Comparison of ENCODE assay signal across 8 mouse cellular contexts in the genomic region with DNA sequence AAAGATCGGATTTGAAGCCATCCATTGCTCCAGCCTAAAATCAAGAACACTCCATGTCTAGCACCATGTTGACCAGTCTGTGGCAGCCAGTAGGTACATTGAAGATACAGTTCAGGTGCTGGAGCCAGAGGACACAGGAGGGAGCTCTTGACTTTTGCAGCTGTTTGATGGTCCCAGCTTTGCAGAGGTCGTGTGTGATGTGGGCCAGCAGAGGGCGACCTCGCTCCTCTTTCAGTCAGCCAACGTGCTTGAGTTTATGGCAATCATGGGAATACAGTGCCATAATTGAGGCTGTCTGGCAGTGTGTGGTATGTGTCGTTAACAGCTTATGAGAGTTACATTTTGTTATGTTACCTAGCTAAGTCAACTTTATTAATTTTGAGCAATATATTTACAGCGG. TPM values are rescaled to one million over a fixed set of nuclear protein-coding genes. Genes with fewer than 3 reads are reported as not detected.
DNase-seq lines count a peak whose midpoint lies in the region; ATAC-seq and TF ChIP-seq lines count a peak whose summit lies in the region.

No protein-coding gene starts in this region.

- peak; percentile 93 for DNase-seq in heart, adult 11 months
- DNase-seq in gastrocnemius, postnatal 10 days = peak; percentile 73
- DNase-seq in left cerebral cortex, postnatal 36 days (ENCODE audit: low spot score in 2 of 2) = peak; percentile 73 to 78
- peak; percentile 43 for DNase-seq in spleen, adult 12 weeks (ENCODE audit: low spot score)

- 17% methylated on average over 7 of the region's 7 CpGs for WGBS in heart, embryonic 12.5 days
- 15% methylated on average over 7 of the region's 7 CpGs for WGBS in intestine, embryonic 16.5 days
- WGBS in midbrain, embryonic 13.5 days = 18% methylated on average over 7 of the region's 7 CpGs

- no peak overlapping the region for H3K4me3 ChIP-seq in heart, embryonic 12.5 days
- H3K4me3 ChIP-seq in cortical plate, adult 2 months (ENCODE audit: insufficient read depth, low read length) = no peak overlapping the region
- no peak overlapping the region for H3K4me3 ChIP-seq in intestine, embryonic 16.5 days (ENCODE audit: low read length)
- H3K4me3 ChIP-seq in midbrain, embryonic 13.5 days (replicated peaks) = no peak overlapping the region

- no peak for ATAC-seq in heart, embryonic 12.5 days (ENCODE audit: insufficient number of reproducible peaks, low FRiP score)
- ATAC-seq in intestine, embryonic 16.5 days = peak; percentile 74
- peak; percentile 77 for ATAC-seq in midbrain, embryonic 13.5 days

- no peaks in the 10 kb centered on the region for H3K4me1 ChIP-seq in heart, embryonic 12.5 days (replicated peaks)
- no peaks in the 10 kb centered on the region for H3K4me1 ChIP-seq in cortical plate, adult 2 months (ENCODE audit: control insufficient read depth, insufficient read depth, low read length)
- no peaks in the 10 kb centered on the region for H3K4me1 ChIP-seq in intestine, embryonic 16.5 days (ENCODE audit: control insufficient read depth, insufficient read depth, low read length)
- peaks cover 10% of the 10 kb centered on the region for H3K4me1 ChIP-seq in midbrain, embryonic 13.5 days (replicated peaks)

- intact Hi-C loops in left cerebral cortex, postnatal 36 days (cut with DNase I) = loop anchor here (2.0 kb wide), 2 partner anchors 103 to 195 kb away; no protein-coding TSS in a partner anchor

- no peak overlapping the region for H3K9ac ChIP-seq in heart, embryonic 12.5 days
- H3K9ac ChIP-seq in intestine, embryonic 16.5 days (ENCODE audit: low read depth, low read length) = no peak overlapping the region
- H3K9ac ChIP-seq in midbrain, embryonic 13.5 days (replicated peaks) = no peak overlapping the region

- peaks cover 23% of the 10 kb centered on the region for H3K36me3 ChIP-seq in heart, embryonic 12.5 days
- H3K36me3 ChIP-seq in intestine, embryonic 16.5 days (ENCODE audit: control insufficient read depth, insufficient read depth, low read length) = no peaks in the 10 kb centered on the region
- peaks cover 25% of the 10 kb centered on the region for H3K36me3 ChIP-seq in midbrain, embryonic 13.5 days

- H3K27ac ChIP-seq in heart, embryonic 12.5 days (ENCODE audit: poor library complexity, severe bottlenecking) = no peak overlapping the region
- H3K27ac ChIP-seq in cortical plate, adult 2 months (ENCODE audit: insufficient read depth, low read length) = no peak overlapping the region
- no peak overlapping the region for H3K27ac ChIP-seq in intestine, embryonic 16.5 days (ENCODE audit: low read length)
- no peak overlapping the region for H3K27ac ChIP-seq in midbrain, embryonic 13.5 days

- no peak for TF ChIP-seq POLR2A in cortical plate, adult 2 months (IDR thresholded peaks at IDR 0.05; ENCODE audit: extremely low read depth, insufficient read depth, low read length)

- no peak overlapping the region for H3K4me2 ChIP-seq in heart, embryonic 12.5 days
- no peak overlapping the region for H3K4me2 ChIP-seq in intestine, embryonic 16.5 days (ENCODE audit: low read depth, low read length)
- H3K4me2 ChIP-seq in midbrain, embryonic 13.5 days (replicated peaks) = no peak overlapping the region

- peaks cover 5% of the 10 kb centered on the region for H3K27me3 ChIP-seq in heart, embryonic 12.5 days (replicated peaks)
- H3K27me3 ChIP-seq in intestine, embryonic 16.5 days (replicated peaks; ENCODE audit: control insufficient read depth, insufficient read depth, low read length) = no peaks in the 10 kb centered on the region
- no peaks in the 10 kb centered on the region for H3K27me3 ChIP-seq in midbrain, embryonic 13.5 days

- TF ChIP-seq CTCF in cortical plate, adult 2 months (IDR thresholded peaks at IDR 0.05; ENCODE audit: extremely low read depth, insufficient read depth, low read length) = peak; percentile 99

- no peaks in the 10 kb centered on the region; the same call in 1 of the 2 replicates for H3K9me3 ChIP-seq in heart, embryonic 12.5 days (replicated peaks)
- no peaks in the 10 kb centered on the region for H3K9me3 ChIP-seq in intestine, embryonic 16.5 days (ENCODE audit: control insufficient read depth, low read length)
- H3K9me3 ChIP-seq in midbrain, embryonic 13.5 days = no peaks in the 10 kb centered on the region

RNA-seq across cellular contexts. Expression of a gene that starts 15.5 kb away (rescaled TPM):
- polyA plus RNA-seq in heart, embryonic 12.5 days (2016; fragmentation: Nextera tagmentation; extraction: Ambion mirVana) = 4.1 and 4.6 TPM in 2 replicates
- 5.7 and 6.6 TPM in 2 replicates for polyA plus RNA-seq in cortical plate, adult 2 months (2012; rRNA removed)
- 1 to 10 TPM; 5.6 to 7.4 TPM for total RNA-seq in gastrocnemius, postnatal 10 days (2021)
- polyA plus RNA-seq in intestine, embryonic 16.5 days (2015; fragmentation: Nextera tagmentation; extraction: Ambion mirVana) = 5.7 and 5.9 TPM in 2 replicates
- 1 to 10 TPM; 5.6 to 7.2 TPM for total RNA-seq in left cerebral cortex, postnatal 36 days (2021)
- polyA plus RNA-seq in midbrain, embryonic 13.5 days (2015; fragmentation: Nextera tagmentation; extraction: Ambion mirVana) = 9.4 and 9.9 TPM in 2 replicates

RNA-seq across cellular contexts. Expression of a gene that starts 40.0 kb away (rescaled TPM):
- not detected in 2 replicates for polyA plus RNA-seq in heart, embryonic 12.5 days (2016; fragmentation: Nextera tagmentation; extraction: Ambion mirVana)
- not detected in 2 replicates for polyA plus RNA-seq in cortical plate, adult 2 months (2012; rRNA removed)
- total RNA-seq in gastrocnemius, postnatal 10 days (2021) = not detected
- not detected in 2 replicates for polyA plus RNA-seq in intestine, embryonic 16.5 days (2015; fragmentation: Nextera tagmentation; extraction: Ambion mirVana)
- total RNA-seq in left cerebral cortex, postnatal 36 days (2021) = not detected
- not detected in 2 replicates for polyA plus RNA-seq in midbrain, embryonic 13.5 days (2015; fragmentation: Nextera tagmentation; extraction: Ambion mirVana)

RNA-seq across cellular contexts. Expression of a gene that starts 58.5 kb away (rescaled TPM):
- polyA plus RNA-seq in heart, embryonic 12.5 days (2016; fragmentation: Nextera tagmentation; extraction: Ambion mirVana) = 125 and 127 TPM in 2 replicates
- polyA plus RNA-seq in cortical plate, adult 2 months (2012; rRNA removed) = 116 TPM in 2 replicates
- 10 to 100 TPM; 75.7 to 77.0 TPM for total RNA-seq in gastrocnemius, postnatal 10 days (2021)
- 128 and 135 TPM in 2 replicates for polyA plus RNA-seq in intestine, embryonic 16.5 days (2015; fragmentation: Nextera tagmentation; extraction: Ambion mirVana)
- 10 to 100 TPM; 91.2 to 97.2 TPM for total RNA-seq in left cerebral cortex, postnatal 36 days (2021)
- polyA plus RNA-seq in midbrain, embryonic 13.5 days (2015; fragmentation: Nextera tagmentation; extraction: Ambion mirVana) = 138 and 146 TPM in 2 replicates

Comparison
In these comparisons a context has a peak if more than half of its experiments do, and no peak if none do; other contexts are left out.
1. DNase-seq: peak in every context shown above with its lines; median percentile 93 in heart, adult 11 months; 76 in left cerebral cortex, postnatal 36 days; 73 in gastrocnemius, postnatal 10 days; 43 in spleen, adult 12 weeks.